Mouse (Mus musculus) urinary bladder, postnatal 14 days (tissue): ENCODE data around the gene Lrch1.

Experiments
- DNase-seq: peaks from one replicate; pipeline ENCODE4 v3.0.0; 2021; ENCODE audit warnings: low spot score

The Lrch1 gene

DNA sequence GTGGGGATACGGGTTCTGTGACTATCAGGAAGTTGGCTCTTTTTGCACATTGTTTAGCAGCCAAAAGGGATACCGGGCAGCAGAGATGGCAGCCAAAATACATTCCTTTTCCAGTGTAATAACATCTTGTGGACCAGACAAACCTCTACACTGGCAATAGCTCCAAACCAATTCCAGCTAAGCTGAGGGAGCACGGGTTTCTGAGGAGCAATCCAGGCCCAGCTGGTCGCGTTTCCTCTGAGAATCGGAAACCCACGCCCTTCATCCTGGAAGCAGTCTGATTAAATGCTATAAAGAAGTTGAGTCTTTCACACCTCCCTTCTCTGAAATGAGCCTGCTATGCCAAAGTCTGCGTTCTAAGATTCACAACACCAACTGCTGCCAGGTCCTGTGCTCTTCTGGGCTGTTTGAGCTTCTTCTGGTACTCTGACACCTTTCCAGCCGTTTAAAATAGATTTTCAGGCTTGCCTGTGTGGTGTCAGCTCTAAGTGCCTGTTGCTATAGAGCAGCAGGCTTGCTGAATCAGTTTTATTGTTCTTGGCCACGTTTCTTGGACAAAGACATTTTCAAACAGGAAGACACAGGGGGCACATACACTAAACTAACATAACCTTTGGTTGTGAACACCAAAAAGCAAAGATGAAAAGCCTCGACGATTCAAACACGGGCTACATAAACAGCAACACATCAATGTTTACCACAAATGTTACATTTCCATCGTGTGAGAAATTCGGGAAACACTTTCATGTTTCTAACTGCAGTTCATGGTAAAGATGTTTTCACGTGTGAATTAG, 94.5 kb downstream of the Lrch1 start:
- peak; percentile 40 for DNase-seq

DNA sequence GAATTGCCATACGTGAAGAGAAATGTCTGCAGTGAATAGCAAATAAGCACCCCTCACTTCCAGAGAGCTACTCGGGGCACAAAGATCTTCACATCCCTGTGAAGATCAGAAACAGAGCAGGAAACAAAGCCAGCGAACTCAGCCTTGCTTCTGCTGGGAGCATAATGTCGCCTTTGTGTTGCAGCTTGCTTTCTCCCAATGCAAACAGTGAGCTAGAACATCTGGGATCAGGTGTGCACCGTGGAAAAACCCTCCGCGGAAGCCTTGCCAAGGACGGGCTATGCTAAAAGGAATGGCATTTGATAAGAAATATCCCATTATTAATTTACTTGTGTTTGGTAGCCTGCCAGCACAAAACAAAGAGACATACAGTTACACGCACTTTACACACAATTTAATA, 95.8 kb downstream of the Lrch1 start:
- peak; percentile 18 for DNase-seq

DNA sequence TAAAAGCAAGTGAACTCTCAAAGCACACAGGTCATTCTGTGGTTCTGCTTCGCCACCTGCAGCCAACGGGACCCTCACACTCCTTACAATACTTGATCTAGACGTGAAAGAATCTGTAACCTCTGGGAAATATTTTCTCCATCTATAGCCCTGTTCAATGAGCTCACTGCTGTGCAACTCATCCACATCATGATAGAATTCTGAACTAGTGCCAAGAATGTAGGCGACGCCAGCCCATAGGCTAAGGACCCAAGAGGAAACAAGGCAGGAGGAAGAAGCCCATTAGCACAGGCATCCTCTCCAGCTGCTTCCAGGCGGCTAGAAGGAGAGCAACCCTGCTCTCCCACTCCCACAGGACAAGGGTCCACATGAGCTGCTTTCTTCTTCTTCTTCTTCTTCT, 98.7 kb downstream of the Lrch1 start:
- no peak for DNase-seq

DNA sequence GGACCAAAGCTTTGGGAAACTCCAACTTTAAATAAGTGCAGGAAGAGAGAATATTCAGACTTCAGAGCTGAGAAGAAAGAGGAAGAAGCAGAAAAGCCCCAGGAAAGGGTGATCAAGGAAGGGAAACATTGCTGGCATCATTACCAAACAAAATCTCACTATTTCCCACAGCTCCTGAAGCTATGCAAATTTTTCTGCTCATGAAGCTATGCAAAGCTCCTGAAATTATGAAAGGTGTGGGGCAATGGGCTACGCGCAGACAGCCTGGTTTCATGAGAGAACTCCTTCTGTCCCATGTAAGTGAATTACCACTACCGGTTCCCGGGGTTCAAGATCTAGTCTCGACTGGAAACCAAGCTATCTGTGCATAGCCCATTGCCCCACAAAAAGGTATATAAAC, 99.5 kb downstream of the Lrch1 start:
- no peak for DNase-seq

DNA sequence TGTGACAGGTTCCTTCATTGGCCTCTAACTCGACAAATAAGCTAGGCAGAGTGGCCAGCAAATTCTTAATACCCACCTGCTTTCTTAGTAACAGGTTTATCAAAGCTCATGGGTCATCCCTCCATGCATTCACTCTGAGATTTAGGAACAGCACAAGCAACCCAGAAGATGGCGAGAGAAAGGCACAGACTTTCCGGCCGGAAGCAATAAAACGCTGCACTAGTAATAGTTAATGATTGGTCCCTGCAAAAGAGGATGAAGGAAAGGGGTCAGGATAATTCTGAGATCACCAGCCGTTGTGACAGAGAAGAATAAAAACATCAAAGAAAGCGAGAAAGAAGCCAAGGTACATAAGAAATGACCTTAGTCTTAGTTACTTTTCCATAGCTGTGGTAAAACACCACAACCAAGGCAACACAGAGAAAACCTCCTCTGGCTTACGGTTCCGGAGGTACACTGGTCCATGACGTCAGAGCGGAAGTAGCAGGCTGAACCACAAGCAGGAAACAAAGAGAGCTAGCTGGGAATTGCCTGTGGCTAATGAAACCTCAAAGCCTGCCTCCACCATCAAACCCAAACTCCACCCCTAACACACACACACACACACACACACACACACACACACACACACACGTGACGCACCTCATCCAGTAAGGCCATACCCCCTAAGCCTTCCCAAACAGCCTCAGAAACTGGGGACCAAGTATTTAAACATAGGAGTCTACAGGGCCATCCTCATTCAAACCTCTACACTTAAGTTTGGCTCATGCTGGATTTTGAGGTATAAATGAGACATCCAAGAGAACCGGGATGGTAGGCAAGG, 100.2 kb downstream of the Lrch1 start:
- DNase-seq: no peak

DNA sequence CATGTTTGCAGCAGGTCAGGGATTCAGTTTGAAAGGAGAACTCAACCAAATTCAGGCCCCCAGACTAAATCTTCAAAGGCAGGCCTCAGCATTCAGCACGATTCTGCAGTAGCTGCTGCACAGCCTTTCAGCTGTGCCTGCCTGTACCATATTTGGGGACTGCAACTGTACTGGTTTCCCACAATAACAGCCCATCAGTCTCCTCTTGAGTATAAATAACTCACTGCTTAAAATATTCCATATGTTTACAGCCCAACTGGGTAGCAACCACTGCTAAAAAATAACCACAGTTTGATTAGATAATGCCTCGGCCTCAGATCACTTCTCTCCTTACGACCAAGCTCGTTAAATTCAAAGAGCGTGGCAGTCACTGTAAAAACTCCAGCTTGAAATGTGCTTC, 101.0 kb downstream of the Lrch1 start:
- DNase-seq: no peak

DNA sequence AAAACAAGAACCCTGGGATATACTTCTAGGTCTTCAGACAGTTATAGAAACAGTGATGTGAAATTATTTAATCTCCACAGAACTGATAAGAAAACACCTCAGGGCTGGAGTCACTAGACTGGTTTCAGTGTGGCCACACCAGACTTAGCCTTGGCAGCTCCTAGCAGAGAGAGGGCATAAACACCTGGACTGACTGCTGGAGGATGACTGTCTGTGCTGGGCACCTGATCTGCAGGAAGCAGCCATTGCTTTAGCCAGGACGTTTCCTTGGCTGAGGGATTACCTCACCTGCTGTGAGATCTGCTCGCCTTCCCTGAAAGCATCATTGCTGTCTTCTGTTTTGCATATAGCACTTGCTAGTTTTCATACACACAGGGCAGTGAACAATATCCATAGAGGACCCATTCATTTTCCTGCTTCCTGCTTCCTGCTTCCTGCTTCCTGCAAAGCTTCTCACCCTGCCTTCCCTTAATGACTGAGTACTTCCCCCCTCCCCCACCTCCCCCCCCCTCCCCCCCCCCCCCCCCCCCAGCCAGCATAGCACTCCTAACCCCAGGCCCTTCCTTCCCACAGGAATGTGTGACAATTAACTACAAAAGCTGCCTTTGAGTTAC, 101.9 kb downstream of the Lrch1 start:
- no peak for DNase-seq

DNA sequence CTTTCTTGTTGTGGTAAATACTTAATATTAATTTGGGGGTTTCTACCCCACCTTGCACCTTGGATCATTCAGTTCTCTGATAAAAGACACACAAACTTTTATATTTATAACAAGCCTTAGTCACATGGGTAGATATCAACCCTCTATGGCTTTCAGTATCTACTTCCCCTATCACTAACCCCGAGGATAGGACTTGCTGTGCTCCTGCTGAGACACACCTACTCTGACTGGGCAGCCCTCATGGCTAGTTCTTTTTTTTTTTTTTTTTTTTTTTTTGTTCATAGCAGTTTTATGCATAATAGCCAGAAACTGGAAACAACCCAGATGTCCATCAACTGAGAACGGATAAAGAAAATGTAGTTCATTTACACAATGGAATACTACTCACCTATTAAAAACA, 106.0 kb downstream of the Lrch1 start:
- DNase-seq: no peak

DNA sequence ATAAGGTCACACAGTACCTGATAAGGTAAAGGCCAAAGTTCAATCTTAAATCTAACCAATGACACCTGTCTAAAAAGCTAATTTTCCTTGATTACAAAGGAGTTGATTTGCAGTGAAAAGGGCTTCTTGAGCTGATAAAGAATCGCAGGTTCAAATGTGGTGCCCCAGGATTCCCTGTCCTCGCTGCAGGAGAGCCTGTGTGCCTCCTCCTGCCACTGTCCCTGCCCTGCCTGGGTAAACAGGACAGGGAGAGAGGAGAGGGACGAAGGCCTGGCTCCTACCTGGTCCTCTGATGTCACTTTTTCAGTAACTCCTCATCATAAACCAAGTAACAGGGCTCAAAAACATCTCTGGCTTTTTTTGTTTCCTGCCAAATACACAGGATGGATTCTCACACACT, 106.4 kb downstream of the Lrch1 start:
- no peak for DNase-seq

DNA sequence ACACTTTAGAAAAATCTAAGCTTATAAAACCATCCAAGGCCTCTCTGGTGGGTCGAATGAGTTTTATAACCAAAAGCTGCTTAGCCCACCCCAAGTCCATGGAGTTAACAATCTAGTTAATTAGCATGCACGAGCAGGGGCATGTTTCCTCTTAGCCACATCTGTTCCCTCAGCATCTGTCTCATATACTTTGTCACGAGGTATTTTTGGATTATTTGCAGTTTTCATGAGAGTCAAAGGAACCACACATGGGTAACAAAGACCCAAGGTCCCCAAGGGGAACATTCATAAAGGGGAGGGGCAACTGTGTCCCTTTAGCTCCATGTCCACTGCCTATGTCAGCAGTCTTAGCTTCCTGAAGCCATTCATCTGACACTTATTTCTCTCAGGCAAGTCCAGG, 106.9 kb downstream of the Lrch1 start:
- no peak for DNase-seq

DNA sequence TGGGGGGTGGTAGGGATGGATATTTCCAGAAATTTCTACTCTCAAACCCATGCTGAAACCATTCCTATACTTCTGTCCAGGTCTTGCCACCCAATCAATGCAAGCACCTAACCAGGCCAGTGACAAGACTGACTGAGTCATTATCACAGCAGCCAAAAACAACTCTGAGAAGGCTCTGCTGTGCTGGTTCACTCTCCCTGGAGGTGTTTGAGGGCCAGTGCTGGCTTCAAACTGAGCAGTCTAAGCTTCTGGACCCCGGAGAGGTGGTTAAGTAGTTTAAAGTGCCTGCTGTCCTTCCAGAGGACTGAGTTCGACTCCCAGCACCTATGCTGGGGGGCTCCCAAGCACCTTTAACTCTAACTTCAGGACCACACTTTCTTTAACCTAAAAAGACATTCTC, 107.3 kb downstream of the Lrch1 start:
- DNase-seq: no peak

DNA sequence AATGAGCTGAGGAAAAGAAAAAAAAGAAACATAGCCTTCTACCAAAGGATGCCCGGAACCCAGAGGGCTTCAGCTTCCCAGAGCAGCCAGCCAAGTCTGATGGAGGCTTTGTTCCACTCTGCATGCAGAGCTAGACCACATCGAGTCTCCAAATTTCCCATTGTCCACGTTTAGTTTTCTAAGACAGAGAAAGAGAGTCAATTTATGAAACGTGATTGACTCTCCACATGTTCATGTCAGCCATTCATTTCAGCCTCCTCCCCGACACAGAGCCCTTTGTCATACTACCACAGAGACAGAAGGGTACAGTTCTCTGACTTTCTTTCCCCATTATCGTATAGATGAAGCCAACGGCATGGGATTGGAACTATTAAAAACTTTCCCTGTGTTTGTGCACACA, 108.9 kb downstream of the Lrch1 start:
- DNase-seq: no peak

DNA sequence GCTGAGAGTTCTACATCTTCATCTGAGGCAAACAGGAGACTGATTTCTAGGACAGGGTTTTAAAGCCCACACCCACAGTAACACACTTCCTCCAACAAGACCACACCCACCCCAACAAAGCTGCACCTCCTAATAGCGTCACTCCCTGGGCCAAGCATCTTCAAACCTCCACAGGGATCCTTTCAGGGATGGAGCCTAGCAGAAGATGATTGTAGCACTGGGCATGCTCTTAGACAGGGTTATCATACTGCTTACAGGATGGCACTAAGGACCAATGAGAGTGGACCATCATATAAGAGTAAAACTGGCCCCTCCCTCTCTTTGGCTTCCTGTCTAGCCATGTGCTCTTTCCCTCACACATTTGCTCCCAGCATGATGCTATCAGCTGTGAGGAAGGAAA, 112.7 kb downstream of the Lrch1 start:
- DNase-seq: no peak

DNA sequence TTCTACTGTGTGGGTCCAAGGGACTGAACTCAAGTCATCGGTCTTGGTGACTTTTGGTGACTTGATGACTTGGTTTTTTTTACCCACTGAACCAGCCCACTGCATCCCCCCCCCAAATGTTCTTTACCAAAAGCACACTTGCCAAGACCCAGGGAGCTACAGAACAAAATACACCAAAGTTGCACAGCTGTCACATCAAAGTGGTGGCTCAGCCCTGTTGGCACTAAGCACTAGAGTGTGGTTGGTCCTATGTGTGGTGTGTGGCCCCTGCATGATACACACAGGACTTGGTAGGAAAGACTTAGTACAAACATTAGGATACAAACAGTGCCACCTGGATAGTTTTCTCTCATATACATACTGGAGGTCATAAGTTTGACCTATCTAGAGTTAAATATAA, 113.5 kb downstream of the Lrch1 start:
- no peak for DNase-seq

DNA sequence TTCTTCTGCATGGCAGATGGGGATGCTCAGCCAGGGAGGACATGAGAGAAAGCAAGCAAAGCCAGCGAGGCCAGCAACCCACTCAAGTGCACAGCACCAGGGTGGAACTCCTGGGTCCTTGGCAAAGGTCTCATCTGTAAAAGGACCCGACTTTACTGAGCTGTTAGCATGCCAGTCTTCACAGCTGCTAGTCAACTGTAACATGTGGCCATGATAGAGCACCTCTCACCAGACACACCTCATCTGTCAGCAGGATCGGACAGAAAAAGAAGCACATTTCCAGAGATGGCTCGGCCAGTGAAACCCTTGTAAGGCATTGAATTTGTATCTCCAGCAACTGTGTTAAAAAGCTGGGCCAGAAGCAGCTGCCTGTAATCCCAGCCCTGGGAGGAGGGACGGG, 116.0 kb downstream of the Lrch1 start:
- no peak for DNase-seq

DNA sequence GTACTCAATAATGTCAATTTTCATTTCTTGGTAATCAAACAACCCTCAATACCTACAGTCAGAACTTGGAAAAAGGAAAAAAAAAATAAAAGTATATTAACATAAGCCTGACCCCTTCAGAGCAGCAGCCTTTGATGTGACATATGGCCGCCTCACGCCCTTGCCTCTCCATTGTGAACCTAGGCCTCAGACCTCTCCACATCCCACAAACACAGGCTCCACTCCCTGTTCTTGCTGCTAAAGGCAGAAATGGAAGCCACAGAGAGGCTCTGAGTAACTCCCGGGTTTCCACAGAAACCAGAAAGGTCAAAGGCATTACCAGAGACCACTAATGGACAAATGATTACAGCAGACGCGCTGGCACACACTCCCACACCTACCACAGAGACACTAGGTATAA, 116.6 kb downstream of the Lrch1 start:
- DNase-seq: no peak

DNA sequence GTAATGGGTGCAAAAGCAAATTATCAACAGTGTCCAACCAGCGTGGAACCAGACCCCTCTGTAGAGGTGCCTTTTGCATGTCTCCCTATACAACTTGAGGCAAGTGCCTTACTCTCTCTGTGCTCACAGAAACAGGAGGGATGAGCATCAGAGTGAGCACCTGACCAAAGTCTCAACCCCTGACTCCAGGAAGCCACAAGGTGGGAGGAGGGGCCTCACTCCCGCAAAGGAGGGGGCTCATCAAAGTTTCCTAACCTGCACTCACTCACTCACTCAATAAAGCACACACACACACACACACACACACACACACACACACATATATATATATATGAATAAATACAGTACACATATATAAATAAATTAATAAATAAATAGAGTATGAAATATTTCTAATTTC, 117.1 kb downstream of the Lrch1 start:
- no peak for DNase-seq

DNA sequence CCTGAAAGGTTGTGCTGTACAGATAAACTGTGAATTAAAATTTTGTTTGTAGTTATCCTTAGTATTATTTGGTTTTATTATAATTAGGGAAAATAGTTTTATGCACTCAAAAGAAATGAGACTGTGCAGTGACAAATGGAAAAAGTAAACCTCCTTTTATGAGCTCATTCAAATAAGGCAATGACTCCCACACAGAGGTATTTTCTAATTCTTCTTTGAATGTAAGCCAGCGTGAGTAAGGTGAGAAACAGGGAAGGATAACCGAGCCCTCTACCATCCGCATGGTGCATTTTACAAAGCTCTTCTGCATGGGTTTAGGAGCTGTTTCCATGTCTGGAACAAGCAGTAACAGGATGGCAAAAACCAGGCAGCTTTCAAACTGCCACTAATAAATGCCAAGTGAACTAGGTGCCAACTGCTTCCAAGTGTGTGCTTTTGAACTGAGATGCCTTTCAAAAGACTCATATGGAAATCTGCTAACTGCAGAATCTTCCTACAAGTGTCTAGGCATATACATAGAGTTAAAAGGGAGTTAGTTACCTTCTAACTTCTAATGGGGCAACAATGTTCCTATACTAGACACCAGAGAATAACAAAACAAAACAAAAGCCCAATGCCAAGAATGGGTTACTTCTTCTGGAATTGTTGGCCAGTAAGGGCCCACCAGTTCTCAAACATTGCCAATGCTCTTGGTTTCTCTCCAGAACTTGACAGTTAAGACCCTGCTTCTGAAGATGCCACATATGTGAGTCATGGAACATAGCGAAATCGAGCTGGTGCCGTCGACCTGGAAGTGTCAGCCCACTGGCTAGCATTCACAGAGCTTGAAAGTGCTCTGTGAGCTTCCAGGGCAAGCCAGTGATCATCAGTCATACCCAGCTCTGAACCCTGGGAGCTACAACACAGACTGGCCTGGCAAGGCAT, 124.7 kb downstream of the Lrch1 start:
- DNase-seq: no peak

DNA sequence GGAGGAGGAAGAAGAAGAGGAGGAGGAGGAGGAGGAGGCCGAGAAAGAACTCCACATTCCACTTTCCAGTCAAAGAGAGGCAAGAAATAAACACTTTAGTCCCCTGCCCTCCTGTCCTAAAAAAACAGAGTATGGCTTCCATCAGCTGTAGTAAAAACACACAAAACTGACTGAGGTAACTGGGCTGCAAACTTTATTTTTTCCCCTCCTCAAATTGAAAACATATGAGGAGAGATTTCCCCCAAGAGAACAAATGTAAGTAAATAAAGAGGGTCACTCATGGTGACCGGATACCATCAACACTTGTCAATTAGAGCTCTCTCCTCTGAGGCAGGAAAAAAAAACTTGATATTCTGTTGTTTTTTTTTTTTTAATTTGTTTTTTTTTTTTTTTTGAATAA, 125.6 kb downstream of the Lrch1 start:
- DNase-seq: no peak

DNA sequence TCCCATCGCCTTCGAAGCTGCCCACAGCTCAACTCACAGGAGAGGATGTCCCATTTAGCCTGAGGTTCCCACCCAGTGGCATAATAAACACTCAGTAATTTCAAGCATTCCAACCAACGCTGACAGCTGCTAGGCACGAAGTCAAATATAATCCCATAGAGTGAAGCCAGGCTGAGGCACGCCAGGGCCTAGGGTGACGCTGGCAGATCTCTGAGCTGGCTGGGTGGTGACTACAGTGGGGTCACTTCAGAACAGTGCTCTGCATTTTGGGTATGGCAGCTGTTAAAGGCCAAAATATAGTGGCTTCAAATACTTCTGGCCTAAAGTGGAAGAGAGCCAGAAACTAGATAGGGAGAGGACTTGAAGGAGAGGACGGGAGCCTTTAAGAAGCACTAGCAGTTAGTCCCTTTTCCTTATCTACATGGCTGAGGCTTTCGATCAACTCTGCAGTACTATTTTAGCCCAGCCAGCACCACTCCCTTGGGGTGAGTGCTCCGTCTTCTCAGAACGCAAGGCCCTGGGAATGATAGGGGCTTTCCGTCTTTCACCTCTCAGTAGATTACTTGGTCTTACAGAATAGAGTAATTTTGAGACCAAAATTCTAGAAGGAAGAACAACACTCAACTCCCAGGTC, 127.4 kb downstream of the Lrch1 start:
- peak; percentile 20 for DNase-seq

DNA sequence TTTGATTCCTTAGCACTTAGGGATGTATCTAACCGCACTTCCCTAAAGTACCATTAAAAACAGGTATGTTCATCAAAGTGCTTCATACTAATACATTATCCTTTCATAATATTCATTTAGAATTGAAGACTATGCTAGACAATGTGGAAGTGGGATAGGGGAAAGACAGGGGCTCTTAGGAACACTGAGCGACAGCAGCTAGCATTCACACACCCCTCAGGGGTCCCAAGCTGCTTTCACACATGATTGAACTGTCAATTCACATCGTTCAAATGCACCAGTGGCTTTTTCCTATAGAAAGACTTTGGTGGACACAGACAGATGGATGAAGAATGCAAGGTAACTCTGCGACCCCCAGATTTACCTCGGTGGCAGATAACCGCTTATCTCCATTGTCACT, 131.0 kb downstream of the Lrch1 start:
- DNase-seq: no peak
